Mouse (Mus musculus) embryonic facial prominence, embryonic 11.5 days (tissue): ENCODE results near the gene Gm15056. TPM values are rescaled to one million over a fixed set of nuclear protein-coding genes. Genes with fewer than 3 reads are reported as not detected.

Source experiments
- ATAC-seq: fragments of 200-750 bp; cut with Nextera tagmentation; replicated peaks from 2 replicates; pipeline ENCODE4 v1.8.0; 2017; ENCODE audit warnings: low read depth; ENCODE audit not compliant: insufficient number of reproducible peaks, low FRiP score, low TSS enrichment
- DNase-seq: peaks from one replicate; pipeline ENCODE4 v3.0.0-alpha.2; 2015; ENCODE audit warnings: low spot score
- H3K27ac ChIP-seq: fragments of 300-500 bp; sonication (generic); replicated peaks from 2 replicates; pipeline ENCODE4 v1.5.1; 2014; ENCODE audit warnings: mild to moderate bottlenecking, low read depth, low read length, control low read depth
- H3K27me3 ChIP-seq: fragments of 300-500 bp; sonication (generic); 2 replicates; pipeline ENCODE4 v1.6.1; 2014; ENCODE audit warnings: mild to moderate bottlenecking, low read length, moderate library complexity, mixed read lengths; ENCODE audit not compliant: control insufficient read depth, insufficient read depth
- H3K36me3 ChIP-seq: fragments of 300-500 bp; sonication (generic); replicated peaks from 2 replicates; pipeline ENCODE4 v1.6.1; 2014; ENCODE audit warnings: low read depth, mild to moderate bottlenecking, low read length, moderate library complexity, mixed read lengths; ENCODE audit not compliant: control insufficient read depth, insufficient read depth
- H3K4me1 ChIP-seq: fragments of 300-500 bp; sonication (generic); 2 replicates; pipeline ENCODE4 v1.6.1; 2014; ENCODE audit warnings: low read length, mixed read lengths; ENCODE audit not compliant: control insufficient read depth, insufficient read depth
- H3K4me2 ChIP-seq: fragments of 300-500 bp; sonication (generic); 2 replicates; pipeline ENCODE4 v1.6.1; 2014; ENCODE audit warnings: low read depth, mild to moderate bottlenecking, control low read depth, low read length, moderate library complexity
- H3K4me3 ChIP-seq: fragments of 300-500 bp; sonication (generic); 2 replicates; pipeline ENCODE4 v1.5.1; 2014; ENCODE audit warnings: low read depth, low read length, control low read depth
- H3K9ac ChIP-seq: fragments of 300-500 bp; sonication (generic); replicated peaks from 2 replicates; pipeline ENCODE4 v1.6.1; 2014; ENCODE audit warnings: mild to moderate bottlenecking, control low read depth, low read length
- H3K9me3 ChIP-seq: fragments of 300-500 bp; sonication (generic); replicated peaks from 2 replicates; pipeline ENCODE4 v1.6.1; 2016; ENCODE audit warnings: mild to moderate bottlenecking, low read length, inconsistent platforms, mixed read lengths; ENCODE audit not compliant: control insufficient read depth
- WGBS: fragments of 180-500 bp; shearing (Covaris S2); extraction: QIAGEN DNeasy Blood & Tissue Kit; methylation state at CpG from one replicate; pipeline ENCODE4 v1.1.7; 2014; 5-methylcytosine and 5-hydroxymethylcytosine counted together
- polyA plus RNA-seq: library from polyadenylated mRNA; unstranded; fragments of >200 nt; fragmentation: Nextera tagmentation; extraction: Ambion mirVana; gene quantifications from 2 replicates; pipeline ENCODE4 v1.2.1, GENCODE M21; 2014

Gm15056 gene
- not detected in 2 replicates for polyA plus RNA-seq

DNA sequence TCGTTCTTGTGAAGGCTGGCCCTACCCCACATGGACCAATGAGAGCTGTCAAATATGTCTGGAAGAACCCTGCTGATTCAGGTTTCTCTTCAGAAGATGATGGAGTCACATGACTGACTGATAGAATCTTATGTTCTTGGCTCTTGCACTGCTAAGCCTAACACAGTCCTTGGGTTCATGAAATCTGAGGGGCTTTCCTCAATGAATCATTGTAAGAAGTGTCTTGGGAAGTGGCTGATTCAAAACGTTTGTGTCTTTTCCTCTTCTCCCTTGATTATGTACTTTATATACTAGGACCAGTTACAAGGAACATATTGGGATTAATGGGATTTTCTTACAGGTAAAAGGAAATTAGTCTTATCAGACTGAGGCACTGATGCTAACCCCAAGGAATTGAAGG, at the start of gene Gm15056:
Gm15056 (minus strand) TSS at position 101 of the 400 bp plus-strand sequence.
- no peak within 1 kb of the TSS for H3K27ac ChIP-seq
- ATAC-seq (no peak), DNase-seq (no peak)
- no peaks in the 10 kb centered on the region for H3K36me3 ChIP-seq
- no peak within 1 kb of the TSS for H3K4me3 ChIP-seq
- no peak within 1 kb of the TSS for H3K9ac ChIP-seq
- no peak within 1 kb of the TSS for H3K4me2 ChIP-seq
- no peaks in the 10 kb centered on the region for H3K27me3 ChIP-seq
- no peaks in the 10 kb centered on the region for H3K4me1 ChIP-seq
- no peaks in the 10 kb centered on the region; the same call in 1 of the 2 replicates for H3K9me3 ChIP-seq
- 59% methylated on average over 2 of the region's 2 CpGs for WGBS

DNA sequence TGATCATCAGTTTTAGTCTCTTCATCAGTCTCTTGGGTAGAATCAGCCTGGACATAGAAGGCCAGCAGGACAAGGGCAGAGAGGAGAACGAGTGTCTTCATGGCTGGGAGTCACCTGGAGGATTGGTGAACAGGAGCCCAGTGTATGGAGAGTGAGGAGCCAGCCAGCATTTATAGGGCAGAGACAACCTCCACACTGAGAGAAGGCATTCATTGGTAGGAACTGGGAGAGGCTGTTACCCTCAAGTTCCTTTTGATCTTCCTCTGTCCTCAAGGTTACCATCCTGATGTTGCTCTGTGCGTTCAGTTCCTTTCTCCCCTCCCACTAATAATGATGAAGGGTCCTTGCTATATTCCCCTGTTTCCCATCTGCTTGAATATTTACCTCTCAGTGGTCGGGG, 42.2 kb upstream of the Gm15056 start, which contains the start of gene AY761185:
AY761185 (minus strand) TSS at position 101 of the 400 bp plus-strand sequence.
- no peak within 1 kb of the TSS for H3K27ac ChIP-seq
- WGBS, result 68% methylated on average over 3 of the region's 3 CpGs
- H3K4me1 ChIP-seq, result no peaks in the 10 kb centered on the region
- no peak within 1 kb of the TSS for H3K9ac ChIP-seq
- H3K9me3 ChIP-seq, result no peaks in the 10 kb centered on the region; the same call in 1 of the 2 replicates
- ATAC-seq (no peak), DNase-seq (no peak)
- H3K27me3 ChIP-seq, result no peaks in the 10 kb centered on the region
- no peak within 1 kb of the TSS for H3K4me2 ChIP-seq
- no peaks in the 10 kb centered on the region for H3K36me3 ChIP-seq
- H3K4me3 ChIP-seq, result no peak within 1 kb of the TSS

DNA sequence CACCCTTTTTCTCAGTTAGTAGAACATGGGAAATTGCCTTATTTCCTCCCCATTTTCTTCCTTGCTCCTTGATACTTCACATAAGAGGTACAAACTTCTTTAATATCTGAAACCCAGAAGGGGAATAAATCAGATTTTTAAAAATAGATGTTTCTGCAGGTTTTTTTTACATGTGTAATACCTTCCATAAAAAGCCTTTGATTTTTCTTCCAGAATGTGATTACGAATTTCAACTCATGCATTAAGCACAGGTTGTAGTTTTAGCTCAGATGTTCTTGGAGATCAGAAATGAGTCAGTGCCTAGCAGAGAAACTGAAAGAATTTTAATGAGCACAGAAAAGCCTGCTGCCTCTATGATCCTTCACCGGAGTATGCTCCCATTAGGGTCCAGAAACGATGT, 19.5 kb upstream of the Gm15056 start, which contains the start of gene Gm6040:
Gm6040 (minus strand) TSS at position 101 of the 400 bp plus-strand sequence.
- H3K4me2 ChIP-seq, result no peak within 1 kb of the TSS
- no peaks in the 10 kb centered on the region for H3K9me3 ChIP-seq
- no peak for ATAC-seq
- no peaks in the 10 kb centered on the region for H3K4me1 ChIP-seq
- DNase-seq, result no peak
- no peaks in the 10 kb centered on the region for H3K36me3 ChIP-seq
- no peaks in the 10 kb centered on the region for H3K27me3 ChIP-seq
- no peak within 1 kb of the TSS for H3K27ac ChIP-seq
- no peak within 1 kb of the TSS for H3K9ac ChIP-seq
- 72% methylated on average over 3 of the region's 3 CpGs for WGBS
- H3K4me3 ChIP-seq, result no peak within 1 kb of the TSS

DNA sequence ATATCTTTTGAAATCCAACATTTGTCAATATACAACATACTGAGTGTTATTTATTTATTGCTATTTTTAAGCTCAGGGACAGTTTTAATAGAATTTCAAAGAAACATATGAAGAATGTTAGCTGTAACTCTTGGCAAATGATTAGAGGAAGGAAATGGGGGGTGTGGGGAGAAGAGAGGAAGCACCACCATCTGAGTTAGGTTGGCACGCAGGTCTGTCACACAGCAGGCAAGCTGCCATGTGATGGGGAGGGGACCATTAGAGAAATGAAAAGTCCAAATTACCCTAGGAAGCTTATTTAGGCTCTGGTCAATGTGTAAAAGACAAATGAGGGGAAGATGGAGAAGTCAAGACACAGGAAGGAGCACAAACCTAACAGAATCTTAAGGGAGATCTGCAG, 9.9 kb upstream of the Gm15056 start:
- 78% methylated on average over 1 of the region's 1 CpGs for WGBS
- no peaks in the 10 kb centered on the region for H3K4me1 ChIP-seq
- no peaks in the 10 kb centered on the region; the same call in 1 of the 2 replicates for H3K9me3 ChIP-seq
- no peak overlapping the region for H3K9ac ChIP-seq
- H3K4me2 ChIP-seq, result no peak overlapping the region
- no peak overlapping the region for H3K27ac ChIP-seq
- no peaks in the 10 kb centered on the region for H3K36me3 ChIP-seq
- DNase-seq (no peak), ATAC-seq (no peak)
- H3K4me3 ChIP-seq, result no peak overlapping the region
- H3K27me3 ChIP-seq, result no peaks in the 10 kb centered on the region

DNA sequence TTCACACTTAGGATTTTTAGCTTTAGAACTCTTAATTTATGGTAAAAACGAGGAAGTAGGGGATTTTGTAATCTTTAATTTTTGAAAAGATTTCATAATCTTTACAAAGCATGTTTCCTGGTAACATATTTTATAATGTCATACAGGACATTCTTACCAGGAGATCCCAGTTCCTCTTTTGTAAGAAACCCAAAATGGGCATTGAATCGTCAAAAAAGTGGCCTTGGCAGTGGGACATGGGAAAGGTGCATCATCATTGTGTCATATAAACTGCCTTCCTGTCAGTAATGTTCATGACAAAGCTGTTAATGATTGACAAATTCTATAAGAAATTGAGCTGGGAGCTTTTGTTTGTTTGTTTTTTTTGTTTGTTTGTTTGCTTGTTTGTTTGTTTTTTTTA, 5.8 kb upstream of the Gm15056 start:
- DNase-seq (no peak), ATAC-seq (no peak)
- Histone ChIP-seq H3K27ac (no peak overlapping the region), H3K36me3 (no peaks in the 10 kb centered on the region), H3K4me3 (no peak overlapping the region), H3K9ac (no peak overlapping the region), H3K27me3 (no peaks in the 10 kb centered on the region), H3K9me3 (no peaks in the 10 kb centered on the region; the same call in 1 of the 2 replicates), H3K4me1 (no peaks in the 10 kb centered on the region), H3K4me2 (no peak overlapping the region)
- 66% methylated on average over 2 of the region's 2 CpGs for WGBS

DNA sequence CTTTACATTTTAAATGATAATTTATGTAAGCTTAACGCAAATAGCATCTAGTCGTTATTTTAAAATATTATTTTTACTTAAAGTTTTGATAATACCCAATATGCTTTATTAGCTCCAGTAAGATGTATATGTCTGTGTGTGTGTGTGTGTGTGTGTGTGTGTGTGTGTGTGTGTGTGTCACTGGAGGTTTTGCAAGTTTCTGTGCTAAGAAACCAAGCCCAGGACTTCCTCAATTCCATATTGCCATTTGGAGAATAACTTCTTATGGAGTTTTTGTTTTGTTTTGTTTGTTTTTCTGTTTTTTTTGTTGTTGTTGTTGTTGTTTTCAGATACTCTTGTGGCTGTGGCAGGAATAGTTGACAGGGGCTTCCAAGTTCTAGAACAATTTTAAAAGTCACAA, 4.7 kb upstream of the Gm15056 start:
- no peaks in the 10 kb centered on the region for H3K4me1 ChIP-seq
- ATAC-seq (no peak), DNase-seq (no peak)
- H3K9me3 ChIP-seq, result no peaks in the 10 kb centered on the region; the same call in 1 of the 2 replicates
- no peaks in the 10 kb centered on the region for H3K27me3 ChIP-seq
- H3K27ac ChIP-seq, result no peak overlapping the region
- H3K4me3 ChIP-seq, result no peak overlapping the region
- no peak overlapping the region for H3K4me2 ChIP-seq
- no peaks in the 10 kb centered on the region for H3K36me3 ChIP-seq
- H3K9ac ChIP-seq, result no peak overlapping the region
- 88% methylated on average over 2 of the region's 2 CpGs for WGBS

DNA sequence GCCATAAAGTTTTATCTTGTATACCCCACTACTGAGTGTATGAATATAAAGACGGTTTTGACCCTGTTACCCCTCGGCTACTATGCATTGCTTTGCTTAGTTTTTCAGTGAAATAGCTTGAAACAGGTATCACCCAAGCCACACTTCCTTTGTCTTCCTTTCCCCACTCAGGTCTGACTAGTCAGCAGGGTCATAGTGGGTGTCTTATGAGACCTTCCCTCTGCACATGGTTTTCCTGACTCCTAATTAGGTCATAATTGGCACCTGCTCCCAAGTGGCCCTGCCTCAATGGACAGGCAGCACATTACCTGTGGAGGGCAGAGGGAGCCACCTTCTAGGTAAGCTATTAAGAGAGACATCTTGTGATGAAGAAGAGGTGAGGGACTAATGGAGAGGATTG, 10.1 kb downstream of the Gm15056 start, which contains the start of gene Defb33:
Defb33 (plus strand) TSS at position 301 of the 400 bp plus-strand sequence.
- DNase-seq (no peak), ATAC-seq (no peak)
- Histone ChIP-seq H3K27ac (no peak within 1 kb of the TSS), H3K27me3 (no peaks in the 10 kb centered on the region), H3K9ac (no peak within 1 kb of the TSS), H3K4me2 (no peak within 1 kb of the TSS), H3K9me3 (no peaks in the 10 kb centered on the region; the same call in 1 of the 2 replicates), H3K36me3 (no peaks in the 10 kb centered on the region), H3K4me1 (no peaks in the 10 kb centered on the region), H3K4me3 (no peak within 1 kb of the TSS)
- WGBS, result 95% methylated on average over 2 of the region's 2 CpGs

DNA sequence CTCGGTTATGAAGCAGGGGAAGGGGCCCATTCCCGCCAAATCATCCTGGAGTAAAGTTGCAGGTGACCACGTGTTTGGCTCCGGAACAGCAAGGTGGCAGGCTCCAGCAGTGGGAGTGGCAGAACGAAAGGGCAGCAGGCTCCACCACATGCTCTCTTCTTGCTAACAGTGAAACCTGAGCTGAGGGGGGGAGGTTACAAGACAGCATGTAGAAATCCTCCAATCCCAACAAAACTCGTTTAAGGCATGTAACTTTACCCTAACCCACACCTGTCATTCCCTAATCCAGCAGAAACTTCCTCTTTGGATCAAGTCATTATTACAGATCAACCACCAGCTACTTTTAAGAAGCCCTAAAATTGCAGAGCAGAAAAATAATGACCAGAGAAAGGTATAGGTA, 27.8 kb downstream of the Gm15056 start:
- Histone ChIP-seq H3K4me1 (no peaks in the 10 kb centered on the region), H3K9me3 (no peaks in the 10 kb centered on the region), H3K27ac (no peak overlapping the region), H3K4me3 (no peak overlapping the region), H3K9ac (no peak overlapping the region), H3K36me3 (no peaks in the 10 kb centered on the region), H3K27me3 (no peaks in the 10 kb centered on the region), H3K4me2 (no peak overlapping the region)
- ATAC-seq, result no peak
- 34% methylated on average over 6 of the region's 6 CpGs for WGBS
- no peak for DNase-seq
